Comparison of ENCODE assay signal across 8 mouse cellular contexts in the genomic region with DNA sequence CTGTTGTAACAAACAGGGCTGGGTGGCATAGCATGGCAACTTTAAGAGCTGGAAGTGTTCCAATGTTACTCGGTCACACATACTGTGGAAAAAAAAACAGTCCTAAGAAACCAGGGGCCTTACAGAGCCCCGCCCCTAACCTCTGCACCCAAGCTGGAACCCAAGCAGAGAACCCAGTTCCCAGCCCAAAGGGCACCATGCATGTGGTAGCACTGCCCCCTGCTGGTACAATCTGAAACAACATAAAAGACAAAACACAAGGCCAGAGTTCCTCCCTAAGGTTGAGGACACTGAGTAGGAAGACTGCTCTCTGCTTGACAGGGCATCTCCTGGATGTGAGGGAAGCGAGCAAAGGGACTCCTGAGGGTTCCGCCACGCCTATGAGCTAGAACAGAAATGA. TPM values are rescaled to one million over a fixed set of nuclear protein-coding genes. Genes with fewer than 3 reads are reported as not detected.
DNase-seq lines count a peak whose midpoint lies in the region; ATAC-seq and TF ChIP-seq lines count a peak whose summit lies in the region.

No protein-coding gene starts in this region.

- H3K4me1 ChIP-seq in cortical plate, adult 2 months (ENCODE audit: control insufficient read depth, insufficient read depth, low read length) = no peaks in the 10 kb centered on the region
- no peaks in the 10 kb centered on the region for H3K4me1 ChIP-seq in hindbrain, embryonic 11.5 days (replicated peaks; ENCODE audit: control insufficient read depth, insufficient read depth, low read length)

- peak; percentile 98 for TF ChIP-seq CTCF in cortical plate, adult 2 months (IDR thresholded peaks at IDR 0.05; ENCODE audit: extremely low read depth, insufficient read depth, low read length)

- no peak overlapping the region for H3K4me2 ChIP-seq in hindbrain, embryonic 11.5 days (replicated peaks; ENCODE audit: low read depth, low read length)

- no peaks in the 10 kb centered on the region for H3K27me3 ChIP-seq in hindbrain, embryonic 11.5 days (ENCODE audit: control insufficient read depth, insufficient read depth, low read length)

- WGBS in hindbrain, embryonic 11.5 days = 17% methylated on average over 5 of the region's 5 CpGs

- H3K36me3 ChIP-seq in hindbrain, embryonic 11.5 days (ENCODE audit: control insufficient read depth, insufficient read depth, low read length) = no peaks in the 10 kb centered on the region

- no peak overlapping the region for H3K9ac ChIP-seq in hindbrain, embryonic 11.5 days (ENCODE audit: low read depth, low read length)

- no peak for TF ChIP-seq POLR2A in cortical plate, adult 2 months (IDR thresholded peaks at IDR 0.05; ENCODE audit: extremely low read depth, insufficient read depth, low read length)

- no peak for ATAC-seq in hindbrain, embryonic 11.5 days (ENCODE audit: low FRiP score)

- H3K27ac ChIP-seq in cortical plate, adult 2 months (ENCODE audit: insufficient read depth, low read length) = no peak overlapping the region
- H3K27ac ChIP-seq in hindbrain, embryonic 11.5 days (ENCODE audit: low read depth, low read length) = no peak overlapping the region

- H3K9me3 ChIP-seq in hindbrain, embryonic 11.5 days (ENCODE audit: control insufficient read depth, low read length) = no peaks in the 10 kb centered on the region

- H3K4me3 ChIP-seq in cortical plate, adult 2 months (ENCODE audit: insufficient read depth, low read length) = no peak overlapping the region
- no peak overlapping the region for H3K4me3 ChIP-seq in hindbrain, embryonic 11.5 days (ENCODE audit: low read depth, low read length)

- DNase-seq in ovary, postnatal 14 days (ENCODE audit: low spot score) = peak; percentile 72
- no peak for DNase-seq in ovary, postnatal 10 days (ENCODE audit: low spot score)
- peak; percentile 57 to 75 for DNase-seq in adrenal gland, adult 18-20 months (ENCODE audit: low spot score in 2 of 2)
- peak; percentile 90 for DNase-seq in hindbrain, embryonic 11.5 days (ENCODE audit: low spot score)
- DNase-seq in layer of hippocampus, postnatal 25 days (ENCODE audit: extremely low spot score in 1 of 2, low spot score in 1 of 2) = peak; percentile 58 to 86
- DNase-seq in naive thymus-derived CD4-positive, alpha-beta T cell, adult 2 months (ENCODE audit: low read depth) = peak; percentile 43
- DNase-seq in T-cell, adult 2 months (ENCODE audit: low spot score) = no peak

RNA-seq across cellular contexts. Expression of gene Cpz, which starts 14.9 kb away (rescaled TPM):
- 1 to 10 TPM in 1 of 2 experiments, under 1 TPM in 1; 0.35 to 1.1 TPM for total RNA-seq in adrenal gland, adult 18-20 months (2021)
- polyA plus RNA-seq in cortical plate, adult 2 months (2012; rRNA removed) = 0.28 and 0.48 TPM in 2 replicates
- 5.3 and 6.4 TPM in 2 replicates for polyA plus RNA-seq in hindbrain, embryonic 11.5 days (2014; fragmentation: Nextera tagmentation; extraction: Ambion mirVana)
- total RNA-seq in layer of hippocampus, postnatal 25 days (2021) = under 1 TPM; 0.26 to 0.34 TPM

Comparison
In these comparisons a context has a peak if more than half of its experiments do, and no peak if none do; other contexts are left out.
1. DNase-seq: peak in ovary, postnatal 14 days (single experiment), adrenal gland, adult 18-20 months (2 of 2), hindbrain, embryonic 11.5 days (single experiment), layer of hippocampus, postnatal 25 days (2 of 2) and naive thymus-derived CD4-positive, alpha-beta T cell, adult 2 months (single experiment); none in ovary, postnatal 10 days (single experiment) and T-cell, adult 2 months (single experiment).